Mouse (Mus musculus): ENCODE results near the gene Ddx5. TPM values are rescaled to one million over a fixed set of nuclear protein-coding genes. Genes with fewer than 3 reads are reported as not detected.

Ddx5 gene
- 396 and 414 TPM in 2 replicates for polyA plus RNA-seq (2014; fragmentation: Nextera tagmentation; extraction: Ambion mirVana)

GRCm38 (mm10) chr11:106788775-106789459 lies at the start of gene Ddx5, which contains the start of gene Cep95:
TSS of gene Ddx5 (minus strand) at chr11:106789185.
TSS of gene Cep95 (plus strand) at chr11:106789252.
- WGBS, result under 1% methylated on average over 58 of the region's 58 CpGs
- peak within 1 kb of the TSS; percentile 63 for H3K4me2 ChIP-seq (replicated peaks; ENCODE audit: low read depth, low read length)
- peak; percentile 90 for ATAC-seq (ENCODE audit: insufficient number of reproducible peaks, insufficient read depth, low FRiP score, low read depth)

GRCm38 (mm10) chr11:106828079-106828478 lies 39.1 kb upstream of the Ddx5 start:
- Histone ChIP-seq H3K4me3 (ENCODE audit: low read depth, low read length) (no peak overlapping the region), H3K36me3 (ENCODE audit: control insufficient read depth, insufficient read depth, low read length) (peaks cover 46% of the 10 kb centered on the region), H3K4me1 (ENCODE audit: control insufficient read depth, insufficient read depth, low read length) (no peaks in the 10 kb centered on the region), H3K27ac (ENCODE audit: low read length) (no peak overlapping the region), H3K9me3 (ENCODE audit: control insufficient read depth, low read depth, low read length) (no peaks in the 10 kb centered on the region), H3K4me2 (replicated peaks; ENCODE audit: low read depth, low read length) (no peak overlapping the region), H3K27me3 (ENCODE audit: control insufficient read depth, insufficient read depth, low read length) (no peaks in the 10 kb centered on the region), H3K9ac (replicated peaks; ENCODE audit: low read depth, low read length) (no peak overlapping the region)
- ATAC-seq (ENCODE audit: insufficient number of reproducible peaks, insufficient read depth, low FRiP score, low read depth), result no peak
- WGBS, result 88% methylated on average over 7 of the region's 7 CpGs

More at GRCm38 (mm10) chr11:106788775-106789459, at the start of gene Ddx5, which contains the start of gene Cep95:
- Histone ChIP-seq H3K27ac (ENCODE audit: low read length) (peak within 1 kb of the TSS; percentile 97), H3K4me3 (ENCODE audit: low read depth, low read length) (peak within 1 kb of the TSS; percentile 52), H3K9me3 (ENCODE audit: control insufficient read depth, low read depth, low read length) (no peaks in the 10 kb centered on the region), H3K9ac (replicated peaks; ENCODE audit: low read depth, low read length) (peak within 1 kb of the TSS; percentile 97), H3K27me3 (ENCODE audit: control insufficient read depth, insufficient read depth, low read length) (no peaks in the 10 kb centered on the region), H3K4me1 (ENCODE audit: control insufficient read depth, insufficient read depth, low read length) (peaks cover 13% of the 10 kb centered on the region; the same call in 1 of the 2 replicates), H3K36me3 (ENCODE audit: control insufficient read depth, insufficient read depth, low read length) (peaks cover 28% of the 10 kb centered on the region)

GRCm38 (mm10) chr11:106824403-106824802 lies 35.4 kb upstream of the Ddx5 start:
- Histone ChIP-seq H3K36me3 (ENCODE audit: control insufficient read depth, insufficient read depth, low read length) (peaks cover 44% of the 10 kb centered on the region), H3K4me3 (ENCODE audit: low read depth, low read length) (no peak overlapping the region), H3K27me3 (ENCODE audit: control insufficient read depth, insufficient read depth, low read length) (no peaks in the 10 kb centered on the region), H3K4me2 (replicated peaks; ENCODE audit: low read depth, low read length) (no peak overlapping the region), H3K9ac (replicated peaks; ENCODE audit: low read depth, low read length) (no peak overlapping the region), H3K27ac (ENCODE audit: low read length) (no peak overlapping the region), H3K9me3 (ENCODE audit: control insufficient read depth, low read depth, low read length) (no peaks in the 10 kb centered on the region), H3K4me1 (ENCODE audit: control insufficient read depth, insufficient read depth, low read length) (no peaks in the 10 kb centered on the region)
- ATAC-seq (ENCODE audit: insufficient number of reproducible peaks, insufficient read depth, low FRiP score, low read depth), result no peak
- 88% methylated on average over 10 of the region's 10 CpGs for WGBS

- Histone ChIP-seq H3K4me2 (replicated peaks; ENCODE audit: low read depth, low read length) (no peak overlapping the region), H3K36me3 (ENCODE audit: control insufficient read depth, insufficient read depth, low read length) (peaks cover 48% of the 10 kb centered on the region), H3K27me3 (ENCODE audit: control insufficient read depth, insufficient read depth, low read length) (no peaks in the 10 kb centered on the region), H3K27ac (ENCODE audit: low read length) (no peak overlapping the region), H3K9ac (replicated peaks; ENCODE audit: low read depth, low read length) (no peak overlapping the region), H3K4me1 (ENCODE audit: control insufficient read depth, insufficient read depth, low read length) (no peaks in the 10 kb centered on the region), H3K4me3 (ENCODE audit: low read depth, low read length) (no peak overlapping the region), H3K9me3 (ENCODE audit: control insufficient read depth, low read depth, low read length) (no peaks in the 10 kb centered on the region)
- 92% methylated on average over 8 of the region's 8 CpGs for WGBS
- no peak for ATAC-seq (ENCODE audit: insufficient number of reproducible peaks, insufficient read depth, low FRiP score, low read depth)
These were observed 34.8 kb upstream of the Ddx5 start for GRCm38 (mm10) chr11:106823741-106824140.

GRCm38 (mm10) chr11:106822911-106823310 lies 33.9 kb upstream of the Ddx5 start:
- H3K27me3 ChIP-seq (ENCODE audit: control insufficient read depth, insufficient read depth, low read length), result no peaks in the 10 kb centered on the region
- no peak for ATAC-seq (ENCODE audit: insufficient number of reproducible peaks, insufficient read depth, low FRiP score, low read depth)
- 82% methylated on average over 5 of the region's 5 CpGs for WGBS
- no peak overlapping the region for H3K27ac ChIP-seq (ENCODE audit: low read length)
- no peak overlapping the region for H3K9ac ChIP-seq (replicated peaks; ENCODE audit: low read depth, low read length)
- H3K9me3 ChIP-seq (ENCODE audit: control insufficient read depth, low read depth, low read length), result no peaks in the 10 kb centered on the region
- H3K4me3 ChIP-seq (ENCODE audit: low read depth, low read length), result no peak overlapping the region
- H3K36me3 ChIP-seq (ENCODE audit: control insufficient read depth, insufficient read depth, low read length), result peaks cover 48% of the 10 kb centered on the region
- 0 out of 2 replicates have a peak, but pooled peaks cover under 1% of the 10 kb centered on the region for H3K4me1 ChIP-seq (ENCODE audit: control insufficient read depth, insufficient read depth, low read length)
- H3K4me2 ChIP-seq (replicated peaks; ENCODE audit: low read depth, low read length), result no peak overlapping the region

- Histone ChIP-seq H3K4me1 (ENCODE audit: control insufficient read depth, insufficient read depth, low read length) (0 out of 2 replicates have a peak, but pooled peaks cover 3% of the 10 kb centered on the region), H3K4me3 (ENCODE audit: low read depth, low read length) (no peak overlapping the region), H3K27ac (ENCODE audit: low read length) (no peak overlapping the region), H3K27me3 (ENCODE audit: control insufficient read depth, insufficient read depth, low read length) (no peaks in the 10 kb centered on the region), H3K36me3 (ENCODE audit: control insufficient read depth, insufficient read depth, low read length) (peaks cover 45% of the 10 kb centered on the region), H3K4me2 (replicated peaks; ENCODE audit: low read depth, low read length) (no peak overlapping the region), H3K9ac (replicated peaks; ENCODE audit: low read depth, low read length) (no peak overlapping the region), H3K9me3 (ENCODE audit: control insufficient read depth, low read depth, low read length) (no peaks in the 10 kb centered on the region)
- no peak for ATAC-seq (ENCODE audit: insufficient number of reproducible peaks, insufficient read depth, low FRiP score, low read depth)
- 91% methylated on average over 8 of the region's 8 CpGs for WGBS
These were observed 33.5 kb upstream of the Ddx5 start for GRCm38 (mm10) chr11:106822491-106822890.

GRCm38 (mm10) chr11:106821397-106821796 lies 32.4 kb upstream of the Ddx5 start:
- no peak overlapping the region for H3K4me3 ChIP-seq (ENCODE audit: low read depth, low read length)
- H3K27ac ChIP-seq (ENCODE audit: low read length), result 0 out of 2 replicates have a peak overlapping the region, but pooled peaks have one; percentile 11
- H3K27me3 ChIP-seq (ENCODE audit: control insufficient read depth, insufficient read depth, low read length), result no peaks in the 10 kb centered on the region
- no peak overlapping the region for H3K9ac ChIP-seq (replicated peaks; ENCODE audit: low read depth, low read length)
- H3K4me2 ChIP-seq (replicated peaks; ENCODE audit: low read depth, low read length), result no peak overlapping the region
- ATAC-seq (ENCODE audit: insufficient number of reproducible peaks, insufficient read depth, low FRiP score, low read depth), result no peak
- 0 out of 2 replicates have a peak, but pooled peaks cover 3% of the 10 kb centered on the region for H3K4me1 ChIP-seq (ENCODE audit: control insufficient read depth, insufficient read depth, low read length)
- H3K36me3 ChIP-seq (ENCODE audit: control insufficient read depth, insufficient read depth, low read length), result peaks cover 54% of the 10 kb centered on the region
- no peaks in the 10 kb centered on the region for H3K9me3 ChIP-seq (ENCODE audit: control insufficient read depth, low read depth, low read length)
- WGBS, result 86% methylated on average over 6 of the region's 6 CpGs

- peaks cover 56% of the 10 kb centered on the region for H3K36me3 ChIP-seq (ENCODE audit: control insufficient read depth, insufficient read depth, low read length)
- 55% methylated on average over 4 of the region's 4 CpGs for whole genome bisulfite sequencing
- no peaks in the 10 kb centered on the region for H3K27me3 ChIP-seq (ENCODE audit: control insufficient read depth, insufficient read depth, low read length)
- no peak overlapping the region for H3K4me2 ChIP-seq (replicated peaks; ENCODE audit: low read depth, low read length)
- no peak overlapping the region for H3K9ac ChIP-seq (replicated peaks; ENCODE audit: low read depth, low read length)
- H3K9me3 ChIP-seq (ENCODE audit: control insufficient read depth, low read depth, low read length), result no peaks in the 10 kb centered on the region
- H3K4me1 ChIP-seq (ENCODE audit: control insufficient read depth, insufficient read depth, low read length), result 0 out of 2 replicates have a peak, but pooled peaks cover 3% of the 10 kb centered on the region
- H3K27ac ChIP-seq (ENCODE audit: low read length), result 0 out of 2 replicates have a peak overlapping the region, but pooled peaks have one; percentile 11
- no peak overlapping the region for H3K4me3 ChIP-seq (ENCODE audit: low read depth, low read length)
- no peak for ATAC-seq (ENCODE audit: insufficient number of reproducible peaks, insufficient read depth, low FRiP score, low read depth)
These were observed 32.0 kb upstream of the Ddx5 start for GRCm38 (mm10) chr11:106820972-106821371.
